Mouse (Mus musculus) megakaryocyte-erythroid progenitor cell, adult 5 weeks (primary cell): Measurements from ENCODE around the gene Med23. TPM values are rescaled to one million over a fixed set of nuclear protein-coding genes. Genes with fewer than 3 reads are reported as not detected.

Source experiments
- polyA plus RNA-seq: library from polyadenylated mRNA; stranded (reverse); fragments of >175 nt; gene quantifications from 2 replicates; pipeline ENCODE4 v1.2.3, GENCODE M21; 2012

The Med23 gene
- 9.1 and 9.4 TPM in 2 replicates for polyA plus RNA-seq

DNA sequence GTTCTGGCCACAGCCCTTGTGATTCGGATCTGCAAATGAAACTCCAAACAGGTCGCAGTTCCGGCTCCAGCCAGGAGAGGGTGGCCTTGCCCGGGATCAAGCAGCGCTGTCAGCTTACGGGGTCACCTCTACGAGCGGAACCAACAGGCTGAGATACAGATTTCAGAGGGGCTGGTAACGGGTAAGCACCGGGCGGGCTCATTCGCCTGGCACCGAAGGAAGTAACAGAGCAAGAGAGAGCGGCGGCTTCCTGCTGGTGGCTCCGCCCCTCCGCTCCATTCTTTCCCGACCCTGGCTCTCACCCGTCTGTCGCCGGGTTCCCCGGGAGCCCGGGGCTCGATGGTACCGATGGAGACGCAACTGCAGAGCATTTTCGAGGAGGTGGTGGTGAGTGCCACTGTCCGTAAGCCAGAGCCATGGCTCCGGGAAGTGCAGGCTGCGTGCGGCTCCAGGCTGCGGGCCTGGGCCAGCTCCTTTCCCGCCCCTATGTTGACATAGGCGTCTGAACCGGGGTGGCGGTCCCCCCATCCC, at the start of gene Med23:
Gene Med23 (plus strand): TSS at position 227 of the 531 bp plus-strand sequence.

DNA sequence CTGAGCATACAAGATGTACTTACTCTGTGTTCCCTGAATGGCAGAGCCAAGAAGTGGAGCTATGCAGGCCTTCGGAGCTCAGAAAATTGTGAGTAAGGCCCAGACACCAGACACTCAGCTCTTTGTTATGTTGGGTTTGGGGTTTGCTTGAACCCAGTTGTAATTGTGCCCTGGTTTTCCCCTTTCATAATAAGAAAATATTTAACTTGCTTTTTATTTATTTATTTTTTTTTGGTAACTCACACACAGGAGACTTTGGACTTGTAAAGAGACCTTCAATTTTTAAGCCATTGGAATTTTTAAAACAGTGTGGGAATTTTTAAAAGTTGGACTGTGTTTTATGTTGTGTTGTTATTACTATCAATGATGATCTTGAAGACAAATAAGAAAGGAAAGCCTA, 27.1 kb upstream of the Med23 start, which contains the start of gene Enpp3:
Gene Enpp3 (minus strand): TSS at position 148 of the 400 bp plus-strand sequence.

DNA sequence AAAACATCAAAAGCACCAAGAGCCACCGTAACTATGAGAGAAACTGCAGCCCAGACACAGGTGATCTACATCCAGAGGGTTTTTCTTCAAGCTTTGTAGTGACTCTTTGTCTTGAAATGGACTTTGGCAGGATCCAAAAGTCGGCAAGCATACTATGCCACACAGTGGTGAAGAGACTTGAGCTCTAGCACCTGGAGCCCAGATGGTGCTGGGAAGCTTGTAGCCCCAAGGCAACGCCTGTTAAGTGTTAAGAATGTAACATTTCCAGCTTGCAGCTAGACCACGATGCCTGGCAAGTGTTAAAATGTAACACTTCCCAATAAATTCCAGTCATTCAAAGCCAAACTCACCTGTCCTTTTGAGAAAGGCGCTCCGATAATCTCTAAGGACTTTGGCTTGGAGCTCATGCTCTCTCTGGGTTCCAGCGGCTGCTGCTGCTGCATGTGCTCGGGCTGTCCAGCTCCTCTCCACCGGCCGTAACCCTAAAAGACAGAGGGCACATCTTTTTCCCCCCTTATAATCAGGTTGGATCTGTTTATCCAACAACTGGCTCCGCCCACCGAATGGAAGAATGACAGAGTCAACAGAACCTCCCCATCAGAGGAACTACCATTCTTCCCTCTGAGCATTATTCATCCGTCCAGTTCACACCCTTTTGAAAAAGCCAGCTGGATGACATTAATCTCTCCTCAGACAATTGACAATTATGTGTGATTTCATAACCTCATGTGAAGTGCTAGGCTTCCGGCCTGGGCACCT, 57.4 kb downstream of the Med23 start, which contains the start of gene Arg1:
Gene Arg1 (minus strand): TSS at position 523 of the 759 bp plus-strand sequence.

Other genes starting within 250 kb of the Med23 start
- 1.2 and 1.3 TPM in 2 replicates for gene Enpp1, start 157.8 kb upstream of the Med23 start, polyA plus RNA-seq
- 0.04 TPM in 1 of 2 replicates, not detected in the other for gene Enpp3, start 27.2 kb upstream of the Med23 start, polyA plus RNA-seq
- 0.24 and 0.36 TPM in 2 replicates for gene Arg1, start 57.5 kb downstream of the Med23 start, polyA plus RNA-seq